Mouse (Mus musculus) cerebellum, adult 9-10 months (tissue): ENCODE data around the gene Gstm6.
"Not testable (repeated sequence)": the region's sequence is repeated elsewhere in the genome, so short reads cannot be mapped to it uniquely, and the experiment has no call there.

Experiments
- DNase-seq: peaks from one replicate; pipeline ENCODE4 v3.0.0; 2022

Gene Gstm6

GRCm38 (mm10) chr3:107943239-107943990 is at the start of gene Gstm6:
Gene Gstm6 (minus strand): TSS chr3:107943749.
- no peak for DNase-seq

GRCm38 (mm10) chr3:107986041-107986562 is 42.6 kb upstream of the Gstm6 start, which contains the start of gene Gstm2:
Gene Gstm2 (minus strand): TSS chr3:107986453.
- DNase-seq: no peak

- not testable (repeated sequence) for DNase-seq
These were observed 41.6 kb upstream of the Gstm6 start for GRCm38 (mm10) chr3:107985141-107985540.

- no peak for DNase-seq
These were observed 40.9 kb upstream of the Gstm6 start for GRCm38 (mm10) chr3:107984471-107984870.

- no peak for DNase-seq
These were observed 40.2 kb upstream of the Gstm6 start for GRCm38 (mm10) chr3:107983771-107984170.

GRCm38 (mm10) chr3:107982726-107983125 is 39.2 kb upstream of the Gstm6 start:
- DNase-seq: no peak

- DNase-seq: no peak
These were observed 37.7 kb upstream of the Gstm6 start for GRCm38 (mm10) chr3:107981261-107981660.

- no peak for DNase-seq
These were observed 34.1 kb upstream of the Gstm6 start for GRCm38 (mm10) chr3:107977691-107978090.

GRCm38 (mm10) chr3:107974237-107974636 is 30.7 kb upstream of the Gstm6 start:
- DNase-seq: no peak

GRCm38 (mm10) chr3:107972070-107972469 is 28.5 kb upstream of the Gstm6 start:
- no peak for DNase-seq

- not testable (repeated sequence) for DNase-seq
These were observed 27.6 kb upstream of the Gstm6 start for GRCm38 (mm10) chr3:107971101-107971500.

- no peak for DNase-seq
These were observed 25.3 kb upstream of the Gstm6 start, which contains the start of gene Gstm3 for GRCm38 (mm10) chr3:107968724-107969395. Gene Gstm3 (minus strand): TSS chr3:107969283.

- no peak for DNase-seq
These were observed 23.1 kb upstream of the Gstm6 start for GRCm38 (mm10) chr3:107966631-107967030.

- no peak for DNase-seq
These were observed 22.0 kb upstream of the Gstm6 start for GRCm38 (mm10) chr3:107965592-107965991.

- no peak for DNase-seq
These were observed 21.2 kb upstream of the Gstm6 start for GRCm38 (mm10) chr3:107964656-107965308.

GRCm38 (mm10) chr3:107964026-107964425 is 20.5 kb upstream of the Gstm6 start:
- no peak for DNase-seq

GRCm38 (mm10) chr3:107955260-107955659 is 11.7 kb upstream of the Gstm6 start:
- not testable (repeated sequence) for DNase-seq

GRCm38 (mm10) chr3:107953906-107954305 is 10.4 kb upstream of the Gstm6 start:
- no peak for DNase-seq

GRCm38 (mm10) chr3:107953328-107953755 is 9.8 kb upstream of the Gstm6 start:
- DNase-seq: peak; percentile 35

- DNase-seq: no peak
These were observed 7.0 kb upstream of the Gstm6 start for GRCm38 (mm10) chr3:107950531-107950930.

GRCm38 (mm10) chr3:107949461-107949860 is 5.9 kb upstream of the Gstm6 start:
- DNase-seq: not testable (repeated sequence)

- DNase-seq: no peak
These were observed 2.2 kb upstream of the Gstm6 start for GRCm38 (mm10) chr3:107945729-107946128.

GRCm38 (mm10) chr3:107941261-107941660 is 2.3 kb downstream of the Gstm6 start:
- no peak for DNase-seq
